Mouse (Mus musculus) ES-Bruce4 (cell line): ENCODE measurements around the gene Med7. TPM values are rescaled to one million over a fixed set of nuclear protein-coding genes. Genes with fewer than 3 reads are reported as not detected.

Experiments used
- H3K27ac ChIP-seq: 2 replicates; pipeline ENCODE4 v1.5.1; 2012; ENCODE audit warnings: low read length, inconsistent platforms; ENCODE audit not compliant: insufficient read depth
- H3K27me3 ChIP-seq: 2 replicates; pipeline ENCODE4 v1.6.1; 2012; ENCODE audit warnings: mild to moderate bottlenecking, low read length, inconsistent platforms; ENCODE audit not compliant: control insufficient read depth, poor library complexity, insufficient read depth, severe bottlenecking
- H3K36me3 ChIP-seq: 2 replicates; pipeline ENCODE4 v1.6.1; 2012; ENCODE audit warnings: inconsistent platforms, mild to moderate bottlenecking, low read length, moderate library complexity; ENCODE audit not compliant: control insufficient read depth, poor library complexity, insufficient read depth, severe bottlenecking
- H3K4me1 ChIP-seq: one replicate; pipeline ENCODE4 v1.8.1; 2011; ENCODE audit warnings: low read length; ENCODE audit not compliant: control insufficient read depth, insufficient read depth
- H3K4me3 ChIP-seq: 2 replicates; pipeline ENCODE4 v1.5.1; 2011; ENCODE audit warnings: low read depth, mild to moderate bottlenecking, low read length
- H3K9ac ChIP-seq: 2 replicates; pipeline ENCODE4 v1.6.1; 2012; ENCODE audit warnings: low read depth, mild to moderate bottlenecking, inconsistent platforms; ENCODE audit not compliant: poor library complexity, severe bottlenecking
- H3K9me3 ChIP-seq: replicated peaks from 2 replicates; pipeline ENCODE4 v1.6.1; 2012; ENCODE audit warnings: mild to moderate bottlenecking, low read length, inconsistent platforms; ENCODE audit not compliant: control insufficient read depth, poor library complexity, insufficient read depth, severe bottlenecking
- CTCF ChIP-seq: IDR thresholded peaks from one replicate; pipeline ENCODE4 v1.8.1; 2011; ENCODE audit warnings: low read depth, low read length
- EP300 ChIP-seq: IDR thresholded peaks from 2 replicates; pipeline ENCODE4 v1.6.1; 2011; ENCODE audit warnings: low read depth, low read length; ENCODE audit not compliant: insufficient read depth
- POLR2A ChIP-seq: IDR thresholded peaks from one replicate; pipeline ENCODE4 v1.8.1; 2011; ENCODE audit warnings: low read length; ENCODE audit not compliant: insufficient read depth
- polyA plus RNA-seq: library from polyadenylated mRNA; stranded (reverse); fragments of >200 nt; gene quantifications from 2 replicates; pipeline ENCODE4 v1.2.4, GENCODE M21; 2011; ENCODE audit warnings: low read depth; ENCODE audit not compliant: missing spikeins, insufficient read depth, insufficient read length

The Med7 gene
- polyA plus RNA-seq, 1 experiment = 48.6 TPM

DNA sequence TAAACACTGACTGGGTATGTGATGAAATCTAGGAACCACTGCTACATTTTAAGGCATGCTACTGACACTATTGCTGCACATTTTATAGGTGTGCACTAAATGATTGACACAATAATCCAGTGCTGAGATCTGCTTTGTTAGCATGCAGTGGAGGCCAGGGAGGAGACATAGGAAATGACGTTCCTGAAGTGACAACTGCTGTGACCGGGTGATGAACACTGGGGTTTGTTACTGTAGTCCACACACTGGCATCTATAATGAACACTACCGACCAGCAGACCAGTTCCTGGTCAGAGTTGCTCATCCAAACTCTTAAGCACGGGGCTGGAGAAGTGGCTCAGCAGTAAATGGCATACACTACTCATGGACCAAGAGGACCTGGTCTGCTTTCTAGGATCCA is 43.3 kb upstream of the Med7 start:
- TF ChIP-seq POLR2A (no peak), CTCF (no peak), EP300 (no peak)
- H3K27ac ChIP-seq = no peak overlapping the region
- no peaks in the 10 kb centered on the region for H3K4me1 ChIP-seq
- H3K4me3 ChIP-seq = no peak overlapping the region
- no peaks in the 10 kb centered on the region for H3K9me3 ChIP-seq
- no peaks in the 10 kb centered on the region for H3K27me3 ChIP-seq
- no peaks in the 10 kb centered on the region for H3K36me3 ChIP-seq
- H3K9ac ChIP-seq = no peak overlapping the region

DNA sequence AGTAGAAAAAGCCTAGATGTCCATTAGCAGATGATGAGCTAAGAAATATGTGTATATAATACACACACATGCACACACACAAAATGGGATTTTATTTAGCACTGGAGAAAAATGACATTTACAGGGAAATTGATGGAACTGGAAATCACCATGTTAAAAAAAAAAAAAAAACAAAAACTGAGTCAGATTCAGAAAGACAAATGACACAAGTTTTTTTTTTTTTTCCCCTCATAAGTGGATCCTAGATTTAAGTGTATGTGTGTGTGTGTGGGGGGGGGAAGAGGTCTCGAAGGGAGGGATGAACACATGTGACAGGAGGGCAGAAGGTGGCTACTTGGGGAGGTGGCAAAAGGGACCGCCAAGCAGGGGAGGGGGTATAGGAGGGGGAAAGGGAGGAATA is 41.6 kb upstream of the Med7 start:
- Histone ChIP-seq H3K9ac (no peak overlapping the region), H3K9me3 (no peaks in the 10 kb centered on the region), H3K4me3 (no peak overlapping the region), H3K4me1 (no peaks in the 10 kb centered on the region), H3K27ac (no peak overlapping the region), H3K36me3 (no peaks in the 10 kb centered on the region), H3K27me3 (no peaks in the 10 kb centered on the region)
- TF ChIP-seq EP300 (no peak), POLR2A (no peak), CTCF (no peak)

DNA sequence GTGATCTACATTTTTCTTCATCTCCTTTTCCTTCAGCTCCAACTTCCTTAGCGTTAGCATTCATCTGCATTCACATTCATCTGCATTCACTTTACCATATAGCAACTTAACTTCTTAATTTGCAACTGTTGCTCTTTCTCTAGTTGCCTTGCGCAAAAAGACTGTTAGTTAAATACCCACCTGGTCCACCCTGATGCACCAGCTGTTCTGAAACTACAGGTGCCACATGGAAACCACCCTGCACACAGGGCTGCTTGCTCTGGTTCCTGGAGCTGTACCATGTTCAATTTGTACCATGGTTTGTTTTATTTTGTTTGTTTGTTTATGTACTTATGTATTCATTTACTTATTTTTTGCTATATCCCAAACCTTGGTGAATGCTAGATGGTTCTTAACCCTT is 41.0 kb upstream of the Med7 start:
- TF ChIP-seq EP300 = no peak
- TF ChIP-seq CTCF = no peak
- no peak for TF ChIP-seq POLR2A
- no peak overlapping the region for H3K9ac ChIP-seq
- H3K4me3 ChIP-seq = no peak overlapping the region
- no peaks in the 10 kb centered on the region for H3K36me3 ChIP-seq
- no peaks in the 10 kb centered on the region for H3K27me3 ChIP-seq
- no peak overlapping the region for H3K27ac ChIP-seq
- H3K4me1 ChIP-seq = no peaks in the 10 kb centered on the region
- H3K9me3 ChIP-seq = no peaks in the 10 kb centered on the region

DNA sequence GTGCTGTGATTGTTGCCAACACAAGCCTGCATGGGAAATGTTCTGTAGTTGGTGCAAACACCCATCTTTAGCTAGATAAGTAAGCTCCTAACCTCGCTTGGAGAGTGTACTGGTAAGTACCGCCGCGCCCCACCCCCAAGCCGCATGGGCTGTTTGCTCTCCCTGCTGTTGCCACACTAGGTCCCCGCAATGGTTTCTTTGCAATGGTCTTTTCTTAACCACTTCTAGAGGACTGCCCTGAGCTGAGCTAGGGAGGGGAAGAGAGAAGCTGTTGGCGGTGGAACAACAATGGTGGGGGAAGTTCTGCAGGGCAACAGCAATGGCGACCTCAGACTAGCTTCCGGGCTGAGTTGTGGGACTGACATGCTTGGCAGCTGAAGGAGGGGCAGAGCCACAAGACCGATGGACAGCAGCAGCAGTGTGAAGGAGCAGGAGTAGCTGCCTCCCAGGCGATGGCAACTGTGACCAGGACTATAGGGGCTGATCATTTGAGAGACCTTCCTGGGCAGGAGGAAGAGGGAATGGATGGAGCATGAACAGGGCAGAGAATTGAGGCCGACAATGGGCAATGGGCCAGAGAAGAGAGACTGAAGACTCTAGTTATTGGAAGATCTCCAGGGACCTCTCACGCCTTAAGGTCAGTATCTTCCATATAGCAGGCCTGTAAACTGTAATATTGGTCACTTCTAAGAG is 40.4 kb upstream of the Med7 start, which contains the start of gene Fam71b:
Fam71b (plus strand) TSS at position 393 of the 693 bp plus-strand sequence.
- Histone ChIP-seq H3K4me1 (no peaks in the 10 kb centered on the region), H3K27ac (no peak within 1 kb of the TSS), H3K36me3 (no peaks in the 10 kb centered on the region), H3K27me3 (no peaks in the 10 kb centered on the region), H3K4me3 (no peak within 1 kb of the TSS), H3K9ac (no peak within 1 kb of the TSS), H3K9me3 (no peaks in the 10 kb centered on the region)
- TF ChIP-seq CTCF (no peak), POLR2A (no peak), EP300 (no peak)

DNA sequence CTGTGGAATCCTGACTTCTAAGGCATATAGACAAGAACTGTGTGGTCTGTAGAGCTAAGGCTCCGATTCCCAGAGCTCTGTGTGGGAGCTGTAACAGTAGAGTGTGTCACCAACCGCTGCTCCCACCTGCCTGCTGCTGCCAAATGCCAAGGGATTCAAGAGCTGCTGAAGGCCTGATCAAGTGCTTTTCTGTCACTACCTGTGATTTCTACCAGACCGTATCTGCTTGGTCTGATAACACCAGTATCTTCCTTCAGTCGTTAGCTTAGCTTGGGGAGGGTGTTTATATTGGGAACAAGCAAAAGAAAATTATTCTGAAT is 39.9 kb upstream of the Med7 start:
- TF ChIP-seq POLR2A (no peak), CTCF (no peak), EP300 (no peak)
- no peaks in the 10 kb centered on the region for H3K9me3 ChIP-seq
- H3K4me3 ChIP-seq = no peak overlapping the region
- no peaks in the 10 kb centered on the region for H3K27me3 ChIP-seq
- no peak overlapping the region for H3K9ac ChIP-seq
- no peaks in the 10 kb centered on the region for H3K36me3 ChIP-seq
- no peaks in the 10 kb centered on the region for H3K4me1 ChIP-seq
- H3K27ac ChIP-seq = no peak overlapping the region

DNA sequence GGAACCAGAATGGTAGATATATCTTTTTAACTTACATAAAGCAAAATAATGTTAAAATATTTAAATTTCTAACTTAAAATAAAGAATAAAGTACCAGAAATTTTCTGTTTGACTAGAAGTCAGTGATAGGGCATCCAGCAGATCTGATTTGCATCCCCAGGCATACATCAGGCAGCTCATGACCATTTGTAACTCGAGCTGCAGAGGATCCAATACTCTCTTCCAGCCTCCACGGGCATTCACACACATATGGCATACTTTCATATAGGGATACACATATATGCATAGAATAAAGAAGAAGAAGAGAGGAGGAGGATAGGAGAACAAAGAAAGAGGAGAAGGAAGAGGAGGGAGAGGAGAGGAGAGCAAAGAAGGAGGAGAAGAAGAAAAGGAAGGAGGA is 38.8 kb upstream of the Med7 start:
- TF ChIP-seq EP300 = no peak
- no peak for TF ChIP-seq CTCF
- TF ChIP-seq POLR2A = no peak
- Histone ChIP-seq H3K4me1 (no peaks in the 10 kb centered on the region), H3K36me3 (no peaks in the 10 kb centered on the region), H3K4me3 (no peak overlapping the region), H3K27ac (no peak overlapping the region), H3K9me3 (no peaks in the 10 kb centered on the region), H3K27me3 (no peaks in the 10 kb centered on the region), H3K9ac (no peak overlapping the region)
